Mouse (Mus musculus) lung, postnatal 0 days (tissue): Measurements from ENCODE around the gene Sypl2.

Experiments used
- CTCF ChIP-seq: IDR thresholded peaks from 2 replicates; pipeline ENCODE4 v1.5.1; 2016; ENCODE audit warnings: antibody characterized with exemption, mild to moderate bottlenecking
- EP300 ChIP-seq: IDR thresholded peaks from 2 replicates; pipeline ENCODE4 v1.6.1; 2016; ENCODE audit warnings: antibody characterized with exemption, mild to moderate bottlenecking, control low read depth

DNA sequence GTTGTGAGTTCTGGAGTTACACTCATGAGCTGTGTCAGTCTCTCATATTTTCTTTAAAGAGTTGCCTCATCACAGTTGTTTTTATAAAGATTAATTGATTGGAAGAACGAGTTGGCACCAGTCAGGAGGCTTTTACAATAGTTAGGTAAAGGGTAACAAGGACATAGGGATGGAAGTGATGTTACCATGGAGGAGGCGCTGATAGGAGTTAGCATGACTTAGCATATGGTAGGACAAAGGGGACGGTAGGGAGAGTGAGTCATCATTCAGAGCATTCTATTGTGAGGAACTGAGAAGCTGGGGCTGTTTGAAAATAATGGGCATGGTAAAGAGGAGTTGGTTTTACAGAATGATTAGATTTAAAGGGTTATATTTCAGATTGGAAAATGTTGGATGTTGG lies 32.9 kb upstream of the Sypl2 start:
- TF ChIP-seq CTCF (no peak), EP300 (no peak)
